Mouse (Mus musculus): Measurements from ENCODE around the gene Msi2.

GRCm38 (mm10) chr11:88454867-88455806 is 263.2 kb downstream of the Msi2 start:
- TF ChIP-seq CTCF (IDR thresholded peaks at IDR 0.05; ENCODE audit: low read depth, low read length) (no peak), GATA1 (IDR thresholded peaks at IDR 0.05; ENCODE audit: borderline replicate concordance, low read length) (no peak), POLR2AphosphoS5 (IDR thresholded peaks at IDR 0.05; ENCODE audit: insufficient replicate concordance, low read depth, low read length) (no peak)
